Mouse (Mus musculus): Measurements from ENCODE around the gene Pak2.

DNA sequence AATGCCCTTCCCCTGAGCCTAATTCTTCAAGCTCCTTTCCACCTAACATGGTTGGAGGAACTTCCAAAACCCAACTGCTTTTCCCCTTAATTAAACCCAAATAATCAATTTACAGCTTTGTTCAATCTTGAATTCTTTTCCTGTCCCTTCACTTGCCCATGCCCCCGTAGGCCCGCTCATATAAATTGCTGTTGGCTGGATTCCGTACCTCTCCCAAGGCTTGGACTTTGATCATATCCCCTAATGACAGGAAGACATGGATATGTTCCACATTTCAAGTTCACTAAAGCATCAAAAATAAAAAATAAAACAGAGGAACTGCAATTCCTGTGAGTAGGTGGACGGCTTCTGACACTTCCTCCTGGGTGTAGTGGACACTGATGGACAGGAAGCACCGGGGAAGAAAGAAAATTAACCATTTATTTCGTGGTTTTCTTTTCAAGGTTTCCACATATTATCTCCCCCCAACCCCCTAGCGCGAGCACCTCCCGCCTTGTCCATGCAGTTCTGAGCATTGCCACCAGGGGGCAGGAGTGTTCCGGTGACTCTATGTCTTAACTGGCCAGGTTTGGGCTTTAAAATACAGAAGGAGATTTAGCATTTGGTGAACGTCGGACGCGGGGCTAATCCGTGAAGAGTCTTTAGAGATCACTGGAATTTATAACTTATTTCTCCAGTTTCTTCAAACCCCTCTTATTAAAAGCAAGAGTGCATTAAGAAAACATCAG is 36.0 kb upstream of the Pak2 start:
- TF ChIP-seq EP300 (IDR thresholded peaks at IDR 0.05; ENCODE audit: insufficient read depth, low read depth, low read length) = no peak
- peak; percentile 87 for TF ChIP-seq CTCF (IDR thresholded peaks at IDR 0.05; ENCODE audit: low read depth, low read length)
